Mouse (Mus musculus): Measurements from ENCODE around the gene Mup9.
"Not testable (repeated sequence)": the region's sequence is repeated elsewhere in the genome, so short reads cannot be mapped to it uniquely, and the experiment has no call there.

The Mup9 gene

GRCm38 (mm10) chr4:60421852-60422251, at the start of gene Mup9:
TSS of gene Mup9 (minus strand) at chr4:60421952.
- DNase-seq (ENCODE audit: low spot score): not testable (repeated sequence)
